Mouse (Mus musculus): ENCODE results near the gene Iqcg. TPM values are rescaled to one million over a fixed set of nuclear protein-coding genes. Genes with fewer than 3 reads are reported as not detected.
A peak's percentile ranks its signal among the peaks of the same experiment; 100 is the strongest.

Gene Iqcg
- polyA plus RNA-seq, 1 experiment from 2014 or later, result 2.5 TPM

DNA sequence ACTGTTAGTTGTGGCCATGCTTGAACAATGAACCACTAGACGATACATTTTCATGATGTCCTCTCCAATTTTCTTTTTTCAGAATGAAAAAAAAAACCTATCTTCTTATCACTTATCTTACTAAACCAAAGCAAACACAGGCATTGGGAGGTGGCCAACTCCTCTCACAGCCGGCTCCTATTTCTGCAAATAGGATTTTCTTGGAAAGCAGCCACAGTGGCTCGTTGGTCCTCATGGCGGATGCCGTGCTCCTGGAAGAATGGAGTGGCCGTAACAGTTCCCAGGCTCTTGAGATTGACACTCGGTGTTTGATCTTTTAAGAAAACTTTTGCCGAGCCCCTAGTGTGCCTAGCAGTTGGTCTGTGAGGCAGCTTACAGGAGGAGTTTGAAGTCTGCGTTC is 50.8 kb downstream of the Iqcg start:
- no peaks in the 10 kb centered on the region for H3K27me3 ChIP-seq (ENCODE audit: control insufficient read depth, insufficient read depth, low read length)
- no peak overlapping the region for H3K4me3 ChIP-seq (ENCODE audit: low read depth, low read length)
- H3K4me1 ChIP-seq (ENCODE audit: control insufficient read depth, insufficient read depth, low read length), result no peaks in the 10 kb centered on the region
- no peak overlapping the region for H3K9ac ChIP-seq (ENCODE audit: low read length)
- ATAC-seq (ENCODE audit: insufficient number of reproducible peaks, low FRiP score, low TSS enrichment, low read depth) (no peak), DNase-seq (ENCODE audit: low spot score) (no peak)
- H3K4me2 ChIP-seq (ENCODE audit: low read depth, severe bottlenecking), result no peak overlapping the region
- 58% methylated on average over 9 of the region's 9 CpGs for WGBS
- H3K27ac ChIP-seq (replicated peaks; ENCODE audit: low read depth, low read length), result no peak overlapping the region
- peaks cover 11% of the 10 kb centered on the region; the same call in 1 of the 2 replicates for H3K36me3 ChIP-seq (ENCODE audit: control insufficient read depth, insufficient read depth, low read length)
- no peaks in the 10 kb centered on the region for H3K9me3 ChIP-seq (ENCODE audit: control insufficient read depth, low read length)

DNA sequence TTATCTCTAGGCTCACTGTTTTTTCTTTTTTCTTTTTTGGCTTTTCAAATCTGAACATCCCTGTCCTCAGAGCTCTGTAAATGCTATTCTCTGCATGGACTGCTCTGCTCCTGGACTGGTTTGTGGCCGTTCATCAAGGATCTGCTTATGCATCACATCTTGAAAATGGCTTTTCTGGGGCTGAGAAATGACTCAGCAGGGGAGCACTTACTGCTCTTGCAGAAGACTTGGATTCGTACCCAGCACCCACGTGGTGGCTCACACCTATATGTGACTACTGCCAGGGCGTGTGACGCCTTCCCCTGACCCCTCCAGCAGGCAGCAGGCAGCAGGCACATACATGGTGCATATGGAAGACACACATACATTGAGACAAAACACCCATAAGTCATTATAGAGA is 63.9 kb downstream of the Iqcg start:
- H3K4me3 ChIP-seq (ENCODE audit: low read depth, low read length), result no peak overlapping the region
- H3K9me3 ChIP-seq (ENCODE audit: control insufficient read depth, low read length), result no peaks in the 10 kb centered on the region
- DNase-seq (ENCODE audit: low spot score) (no peak), ATAC-seq (ENCODE audit: insufficient number of reproducible peaks, low FRiP score, low TSS enrichment, low read depth) (no peak)
- H3K9ac ChIP-seq (ENCODE audit: low read length), result no peak overlapping the region
- 0 out of 2 replicates have a peak, but pooled peaks cover 3% of the 10 kb centered on the region for H3K36me3 ChIP-seq (ENCODE audit: control insufficient read depth, insufficient read depth, low read length)
- H3K27ac ChIP-seq (replicated peaks; ENCODE audit: low read depth, low read length), result no peak overlapping the region
- H3K4me1 ChIP-seq (ENCODE audit: control insufficient read depth, insufficient read depth, low read length), result no peaks in the 10 kb centered on the region
- H3K4me2 ChIP-seq (ENCODE audit: low read depth, severe bottlenecking), result no peak overlapping the region
- H3K27me3 ChIP-seq (ENCODE audit: control insufficient read depth, insufficient read depth, low read length), result no peaks in the 10 kb centered on the region
- 94% methylated on average over 5 of the region's 5 CpGs for WGBS

GRCm38 (mm10) chr16:32984631-32985030 is 71.4 kb downstream of the Iqcg start:
- Histone ChIP-seq H3K27me3 (ENCODE audit: control insufficient read depth, insufficient read depth, low read length) (no peaks in the 10 kb centered on the region), H3K9ac (ENCODE audit: low read length) (no peak overlapping the region), H3K4me2 (ENCODE audit: low read depth, severe bottlenecking) (no peak overlapping the region), H3K4me1 (ENCODE audit: control insufficient read depth, insufficient read depth, low read length) (no peaks in the 10 kb centered on the region), H3K27ac (replicated peaks; ENCODE audit: low read depth, low read length) (no peak overlapping the region), H3K4me3 (ENCODE audit: low read depth, low read length) (no peak overlapping the region), H3K9me3 (ENCODE audit: control insufficient read depth, low read length) (no peaks in the 10 kb centered on the region), H3K36me3 (ENCODE audit: control insufficient read depth, insufficient read depth, low read length) (peaks cover 6% of the 10 kb centered on the region; the same call in 1 of the 2 replicates)
- WGBS, result 84% methylated on average over 2 of the region's 2 CpGs
- DNase-seq (ENCODE audit: low spot score) (no peak), ATAC-seq (ENCODE audit: insufficient number of reproducible peaks, low FRiP score, low TSS enrichment, low read depth) (no peak)

DNA sequence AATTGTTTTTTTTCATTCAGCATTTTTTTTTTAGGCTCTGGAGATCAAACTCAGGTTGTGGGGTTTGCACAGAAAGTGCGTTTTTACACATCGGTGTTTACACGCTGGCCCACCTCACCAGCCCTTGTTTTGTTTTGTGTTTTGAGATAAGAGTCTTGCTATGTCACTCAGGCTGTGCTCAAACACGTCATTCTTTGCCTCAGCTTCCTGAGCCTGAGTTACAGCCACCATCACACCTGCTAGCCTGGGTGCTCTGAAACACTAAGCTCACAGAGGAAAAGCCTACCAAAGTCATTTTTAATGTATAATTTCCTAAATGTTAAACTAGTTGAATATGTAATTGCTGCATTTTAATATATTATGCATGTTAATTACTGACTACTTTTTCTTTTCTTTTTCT is 74.6 kb downstream of the Iqcg start:
- ATAC-seq (ENCODE audit: insufficient number of reproducible peaks, low FRiP score, low TSS enrichment, low read depth) (no peak), DNase-seq (ENCODE audit: low spot score) (no peak)
- H3K27ac ChIP-seq (replicated peaks; ENCODE audit: low read depth, low read length), result no peak overlapping the region
- no peak overlapping the region for H3K4me2 ChIP-seq (ENCODE audit: low read depth, severe bottlenecking)
- no peak overlapping the region for H3K9ac ChIP-seq (ENCODE audit: low read length)
- WGBS, result 93% methylated on average over 4 of the region's 4 CpGs
- peaks cover 3% of the 10 kb centered on the region; the same call in 1 of the 2 replicates for H3K36me3 ChIP-seq (ENCODE audit: control insufficient read depth, insufficient read depth, low read length)
- no peak overlapping the region for H3K4me3 ChIP-seq (ENCODE audit: low read depth, low read length)
- no peaks in the 10 kb centered on the region for H3K27me3 ChIP-seq (ENCODE audit: control insufficient read depth, insufficient read depth, low read length)
- no peaks in the 10 kb centered on the region for H3K9me3 ChIP-seq (ENCODE audit: control insufficient read depth, low read length)
- H3K4me1 ChIP-seq (ENCODE audit: control insufficient read depth, insufficient read depth, low read length), result no peaks in the 10 kb centered on the region

GRCm38 (mm10) chr16:32980227-32980626 is 75.8 kb downstream of the Iqcg start:
- H3K27me3 ChIP-seq (ENCODE audit: control insufficient read depth, insufficient read depth, low read length), result no peaks in the 10 kb centered on the region
- H3K9me3 ChIP-seq (ENCODE audit: control insufficient read depth, low read length), result no peaks in the 10 kb centered on the region
- no peak overlapping the region for H3K9ac ChIP-seq (ENCODE audit: low read length)
- WGBS, result 94% methylated on average over 1 of the region's 1 CpGs
- H3K4me2 ChIP-seq (ENCODE audit: low read depth, severe bottlenecking), result no peak overlapping the region
- no peak for DNase-seq (ENCODE audit: low spot score)
- no peak overlapping the region for H3K4me3 ChIP-seq (ENCODE audit: low read depth, low read length)
- no peak overlapping the region for H3K27ac ChIP-seq (replicated peaks; ENCODE audit: low read depth, low read length)
- no peaks in the 10 kb centered on the region for H3K4me1 ChIP-seq (ENCODE audit: control insufficient read depth, insufficient read depth, low read length)
- no peak for ATAC-seq (ENCODE audit: insufficient number of reproducible peaks, low FRiP score, low TSS enrichment, low read depth)
- H3K36me3 ChIP-seq (ENCODE audit: control insufficient read depth, insufficient read depth, low read length), result peaks cover 6% of the 10 kb centered on the region; the same call in 1 of the 2 replicates

DNA sequence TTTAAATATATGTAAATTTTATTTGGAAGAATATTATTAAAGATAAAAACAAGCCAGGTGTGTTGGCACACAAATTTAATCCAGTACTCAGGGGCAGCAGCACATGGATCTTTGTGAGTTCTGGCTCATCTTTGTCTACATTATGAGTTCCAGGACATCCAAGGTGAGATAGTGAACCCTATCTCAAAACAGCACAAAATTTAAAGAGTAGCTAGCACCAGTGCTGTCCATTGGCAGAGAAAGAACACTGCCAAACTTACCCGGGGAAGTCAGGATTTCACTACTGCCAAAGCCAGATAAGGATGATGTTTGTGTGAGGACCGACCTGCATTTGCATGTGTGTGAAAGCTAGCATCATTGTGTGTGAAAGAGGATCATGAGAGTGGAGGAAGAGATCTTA is 83.0 kb downstream of the Iqcg start:
- no peak overlapping the region for H3K4me3 ChIP-seq (ENCODE audit: low read depth, low read length)
- no peak for ATAC-seq (ENCODE audit: insufficient number of reproducible peaks, low FRiP score, low TSS enrichment, low read depth)
- H3K9ac ChIP-seq (ENCODE audit: low read length), result no peak overlapping the region
- DNase-seq (ENCODE audit: low spot score), result no peak
- no peak overlapping the region for H3K27ac ChIP-seq (replicated peaks; ENCODE audit: low read depth, low read length)
- WGBS, result 89% methylated on average over 2 of the region's 2 CpGs
- no peak overlapping the region for H3K4me2 ChIP-seq (ENCODE audit: low read depth, severe bottlenecking)
- H3K27me3 ChIP-seq (ENCODE audit: control insufficient read depth, insufficient read depth, low read length), result no peaks in the 10 kb centered on the region
- H3K36me3 ChIP-seq (ENCODE audit: control insufficient read depth, insufficient read depth, low read length), result peaks cover 3% of the 10 kb centered on the region; the same call in 1 of the 2 replicates
- no peaks in the 10 kb centered on the region for H3K4me1 ChIP-seq (ENCODE audit: control insufficient read depth, insufficient read depth, low read length)
- H3K9me3 ChIP-seq (ENCODE audit: control insufficient read depth, low read length), result no peaks in the 10 kb centered on the region

GRCm38 (mm10) chr16:32972535-32972934 is 83.5 kb downstream of the Iqcg start:
- no peak overlapping the region for H3K9ac ChIP-seq (ENCODE audit: low read length)
- ATAC-seq (ENCODE audit: insufficient number of reproducible peaks, low FRiP score, low TSS enrichment, low read depth) (no peak), DNase-seq (ENCODE audit: low spot score) (no peak)
- no peak overlapping the region for H3K27ac ChIP-seq (replicated peaks; ENCODE audit: low read depth, low read length)
- H3K36me3 ChIP-seq (ENCODE audit: control insufficient read depth, insufficient read depth, low read length), result peaks cover 3% of the 10 kb centered on the region; the same call in 1 of the 2 replicates
- H3K4me3 ChIP-seq (ENCODE audit: low read depth, low read length), result no peak overlapping the region
- H3K27me3 ChIP-seq (ENCODE audit: control insufficient read depth, insufficient read depth, low read length), result no peaks in the 10 kb centered on the region
- no peaks in the 10 kb centered on the region for H3K9me3 ChIP-seq (ENCODE audit: control insufficient read depth, low read length)
- no peaks in the 10 kb centered on the region for H3K4me1 ChIP-seq (ENCODE audit: control insufficient read depth, insufficient read depth, low read length)
- 80% methylated on average over 5 of the region's 5 CpGs for WGBS
- H3K4me2 ChIP-seq (ENCODE audit: low read depth, severe bottlenecking), result no peak overlapping the region

MicroRNAs within 50 kb of the gene (microRNA counts, 519-probe panel; counts per million panel counts)
- microRNA mmu-miR-1947, result not detected

Small RNAs within 50 kb of the gene (microRNA-seq; reads per million reads assigned to microRNA genes)
- not detected for gene Gm22231
- gene Mir1947, result 8.2 reads per million, percentile 18 among the genes with 10 or more reads in this experiment

Other genes with a start within 250 kb of the Iqcg start
- gene Smbd1, start 245.7 kb downstream of the Iqcg start, polyA plus RNA-seq (2014; fragmentation: Nextera tagmentation; extraction: Ambion mirVana), result not detected in 2 replicates
- 120 and 123 TPM in 2 replicates for gene Fyttd1, start 178.7 kb downstream of the Iqcg start, polyA plus RNA-seq (2014; fragmentation: Nextera tagmentation; extraction: Ambion mirVana)
- 12.4 and 16.5 TPM in 2 replicates for gene Rubcn, start 178.5 kb downstream of the Iqcg start, polyA plus RNA-seq (2014; fragmentation: Nextera tagmentation; extraction: Ambion mirVana)
- gene Lrch3, start 142.1 kb downstream of the Iqcg start, polyA plus RNA-seq (2014; fragmentation: Nextera tagmentation; extraction: Ambion mirVana), result 31.3 and 38.1 TPM in 2 replicates
- gene Rpl35a, start 235 bp upstream of the Iqcg start, polyA plus RNA-seq (2014; fragmentation: Nextera tagmentation; extraction: Ambion mirVana), result 1,047 and 1,076 TPM in 2 replicates
- gene Lmln, start 6.3 kb upstream of the Iqcg start, polyA plus RNA-seq (2014; fragmentation: Nextera tagmentation; extraction: Ambion mirVana), result 2.0 and 3.3 TPM in 2 replicates
- gene Osbpl11, start 128.9 kb upstream of the Iqcg start, polyA plus RNA-seq (2014; fragmentation: Nextera tagmentation; extraction: Ambion mirVana), result 23.3 and 26.2 TPM in 2 replicates
- 70.8 and 72.2 TPM in 2 replicates for gene Snx4, start 195.2 kb upstream of the Iqcg start, polyA plus RNA-seq (2014; fragmentation: Nextera tagmentation; extraction: Ambion mirVana)